Mouse (Mus musculus) neural tube, embryonic 14.5 days (tissue): ENCODE results near the gene Ptpa. TPM values are rescaled to one million over a fixed set of nuclear protein-coding genes. Genes with fewer than 3 reads are reported as not detected.

Experiments
- ATAC-seq: fragments of 200-750 bp; cut with Nextera tagmentation; 2 replicates; pipeline ENCODE4 v1.8.0; 2017; ENCODE audit warnings: low read depth, mild to moderate bottlenecking, moderate TSS enrichment, moderate library complexity
- H3K27ac ChIP-seq: fragments of 300-500 bp; sonication (generic); 2 replicates; pipeline ENCODE4 v1.5.1; 2014; ENCODE audit warnings: low read depth, mild to moderate bottlenecking, control low read depth, low read length, moderate library complexity, mixed read lengths
- H3K27me3 ChIP-seq: fragments of 300-500 bp; sonication (generic); 2 replicates; pipeline ENCODE4 v1.6.1; 2014; ENCODE audit warnings: low read length; ENCODE audit not compliant: control insufficient read depth, insufficient read depth
- H3K36me3 ChIP-seq: fragments of 300-500 bp; sonication (generic); 2 replicates; pipeline ENCODE4 v1.6.1; 2014; ENCODE audit warnings: low read length, mixed read lengths; ENCODE audit not compliant: control insufficient read depth, insufficient read depth
- H3K4me1 ChIP-seq: fragments of 300-500 bp; sonication (generic); 2 replicates; pipeline ENCODE4 v1.6.1; 2014; ENCODE audit warnings: low read length; ENCODE audit not compliant: control insufficient read depth, insufficient read depth
- H3K4me2 ChIP-seq: fragments of 300-500 bp; sonication (generic); 2 replicates; pipeline ENCODE4 v1.6.1; 2014; ENCODE audit warnings: mild to moderate bottlenecking, low read depth, low read length, control low read depth
- H3K4me3 ChIP-seq: fragments of 300-500 bp; sonication (generic); 2 replicates; pipeline ENCODE4 v1.5.1; 2014; ENCODE audit warnings: low read depth, low read length, control low read depth, mixed read lengths
- H3K9ac ChIP-seq: fragments of 300-500 bp; sonication (generic); replicated peaks from 2 replicates; pipeline ENCODE4 v1.6.1; 2014; ENCODE audit warnings: low read depth, mild to moderate bottlenecking, control low read depth, low read length, mixed read lengths
- H3K9me3 ChIP-seq: fragments of 300-500 bp; sonication (generic); 2 replicates; pipeline ENCODE4 v1.6.1; 2016; ENCODE audit warnings: low read length; ENCODE audit not compliant: control insufficient read depth
- WGBS: fragments of 180-500 bp; shearing (Covaris S2); extraction: QIAGEN DNeasy Blood & Tissue Kit; methylation state at CpG from one replicate; pipeline ENCODE4 v1.1.7; 2014; 5-methylcytosine and 5-hydroxymethylcytosine counted together
- polyA plus RNA-seq: library from polyadenylated mRNA; unstranded; fragments of >200 nt; fragmentation: Nextera tagmentation; extraction: Ambion mirVana; gene quantifications from 2 replicates; pipeline ENCODE4 v1.2.1, GENCODE M21; 2014

The Ptpa gene
- polyA plus RNA-seq, 1 experiment from 2014 or later = 70.7 TPM

DNA sequence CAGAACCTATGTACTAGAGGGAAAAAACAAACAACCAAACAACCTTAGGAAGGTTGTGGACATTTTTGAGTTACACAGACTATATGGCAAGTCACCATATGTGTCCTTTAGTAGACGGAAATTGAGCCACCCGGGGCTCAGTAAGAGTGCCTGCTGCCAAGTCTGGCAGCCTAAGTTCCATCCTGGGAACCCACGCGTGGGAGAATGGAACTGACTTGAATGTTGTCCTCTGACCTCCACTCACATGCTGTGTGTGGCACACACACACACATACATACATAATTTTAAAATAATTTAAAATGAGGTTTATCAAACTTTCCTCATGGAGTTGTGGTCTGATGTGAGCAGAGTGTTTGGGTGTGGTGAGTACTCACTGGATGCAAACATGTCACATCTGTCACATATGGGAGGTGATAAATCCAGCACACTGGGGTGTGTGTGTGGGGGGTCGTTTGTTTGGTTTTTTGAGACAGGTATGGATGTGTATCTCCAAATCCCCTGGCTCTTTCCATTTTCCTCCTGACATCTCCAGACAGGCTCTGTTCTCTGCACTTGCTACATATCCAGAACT lies 1.8 kb downstream of the Ptpa start:
- H3K4me3 ChIP-seq = no peak overlapping the region
- peak overlapping the region; percentile 1; the same call in 1 of the 2 replicates for H3K4me2 ChIP-seq
- H3K9ac ChIP-seq = no peak overlapping the region
- no peak overlapping the region for H3K27ac ChIP-seq
- peaks cover 27% of the 10 kb centered on the region for H3K4me1 ChIP-seq
- WGBS = 67% methylated on average over 5 of the region's 5 CpGs
- H3K36me3 ChIP-seq = no peaks in the 10 kb centered on the region
- H3K9me3 ChIP-seq = no peaks in the 10 kb centered on the region
- no peak for ATAC-seq
- no peaks in the 10 kb centered on the region for H3K27me3 ChIP-seq

DNA sequence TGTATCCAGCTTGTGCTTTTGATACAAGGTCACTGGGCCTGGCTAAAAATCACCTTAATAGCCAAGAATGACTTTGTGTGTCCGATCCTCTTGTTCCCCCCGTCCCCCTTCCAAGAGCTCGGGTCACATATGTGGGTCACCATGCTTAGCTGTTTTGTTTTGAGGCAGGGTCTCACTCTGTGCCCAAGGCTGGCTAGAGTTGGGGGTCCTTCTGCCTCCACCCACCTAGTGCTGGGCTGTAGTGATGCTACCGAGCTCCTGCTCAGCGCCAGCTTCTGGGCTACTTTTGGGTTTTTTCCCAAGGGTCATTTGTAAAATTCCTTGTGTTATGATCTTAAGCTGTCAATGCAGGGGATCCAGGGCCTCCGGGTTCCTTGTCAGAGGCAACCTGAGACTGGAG lies 2.4 kb downstream of the Ptpa start:
- WGBS = 69% methylated on average over 6 of the region's 6 CpGs
- Histone ChIP-seq H3K9me3 (no peaks in the 10 kb centered on the region), H3K4me2 (peak overlapping the region; percentile 26; the same call in 1 of the 2 replicates), H3K4me1 (peaks cover 27% of the 10 kb centered on the region), H3K36me3 (no peaks in the 10 kb centered on the region), H3K27ac (no peak overlapping the region), H3K27me3 (no peaks in the 10 kb centered on the region), H3K4me3 (no peak overlapping the region), H3K9ac (no peak overlapping the region)
- no peak for ATAC-seq

DNA sequence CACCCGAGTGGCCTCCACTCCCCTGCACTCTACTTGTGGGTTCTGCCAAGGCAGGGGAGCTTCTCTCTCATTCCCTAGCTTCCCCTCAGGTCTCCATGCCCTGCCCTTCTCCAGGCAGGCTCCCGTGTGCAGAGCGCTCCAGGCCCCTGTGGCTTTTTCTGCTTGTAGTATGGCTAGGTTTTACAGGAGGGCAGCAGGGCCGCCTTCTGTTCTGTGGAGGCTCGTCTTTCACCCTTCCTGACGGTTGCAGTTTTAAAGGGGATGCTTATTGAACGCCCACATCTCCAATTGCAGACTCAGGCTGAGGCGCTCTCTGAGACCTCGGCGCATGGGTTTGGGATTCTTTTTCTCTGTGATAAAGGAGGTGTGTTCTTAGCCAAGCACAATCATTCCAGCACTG lies 3.3 kb downstream of the Ptpa start:
- Histone ChIP-seq H3K4me1 (peaks cover 22% of the 10 kb centered on the region), H3K4me3 (no peak overlapping the region)

DNA sequence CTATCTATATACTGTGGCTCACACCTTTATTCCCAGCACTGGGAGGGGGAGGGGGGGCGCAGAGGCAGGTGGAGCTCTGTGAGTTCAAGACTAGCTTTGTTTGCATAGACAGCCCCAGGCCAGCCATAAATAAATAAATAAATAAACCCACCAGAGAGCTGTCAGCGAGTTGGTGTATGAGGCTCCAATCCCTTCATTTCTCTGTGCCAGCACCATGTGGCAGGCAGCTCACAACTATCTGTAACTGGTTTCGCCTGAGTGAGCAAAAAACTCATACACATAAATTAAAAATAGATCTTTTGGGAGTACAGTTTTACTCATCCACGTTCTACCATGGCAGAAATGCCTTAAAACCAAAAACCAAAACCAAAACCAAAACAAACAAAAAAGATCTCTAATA lies 5.6 kb downstream of the Ptpa start:
- WGBS = 45% methylated on average over 4 of the region's 4 CpGs
- Histone ChIP-seq H3K4me2 (no peak overlapping the region), H3K9ac (no peak overlapping the region), H3K27ac (no peak overlapping the region), H3K27me3 (no peaks in the 10 kb centered on the region), H3K9me3 (no peaks in the 10 kb centered on the region), H3K36me3 (no peaks in the 10 kb centered on the region; the same call in 1 of the 2 replicates), H3K4me3 (no peak overlapping the region), H3K4me1 (peaks cover 17% of the 10 kb centered on the region; the same call in 1 of the 2 replicates)
- peak; percentile 23; the same call in 1 of the 2 replicates for ATAC-seq

More for the DNA sequence above, 3.3 kb downstream of the Ptpa start:
- Histone ChIP-seq H3K4me2 (peak overlapping the region; percentile 6; the same call in 1 of the 2 replicates), H3K36me3 (no peaks in the 10 kb centered on the region), H3K9ac (no peak overlapping the region), H3K27me3 (no peaks in the 10 kb centered on the region), H3K9me3 (no peaks in the 10 kb centered on the region), H3K27ac (peak overlapping the region; percentile 39; the same call in 1 of the 2 replicates)
- no peak for ATAC-seq
- WGBS = 17% methylated on average over 10 of the region's 10 CpGs

DNA sequence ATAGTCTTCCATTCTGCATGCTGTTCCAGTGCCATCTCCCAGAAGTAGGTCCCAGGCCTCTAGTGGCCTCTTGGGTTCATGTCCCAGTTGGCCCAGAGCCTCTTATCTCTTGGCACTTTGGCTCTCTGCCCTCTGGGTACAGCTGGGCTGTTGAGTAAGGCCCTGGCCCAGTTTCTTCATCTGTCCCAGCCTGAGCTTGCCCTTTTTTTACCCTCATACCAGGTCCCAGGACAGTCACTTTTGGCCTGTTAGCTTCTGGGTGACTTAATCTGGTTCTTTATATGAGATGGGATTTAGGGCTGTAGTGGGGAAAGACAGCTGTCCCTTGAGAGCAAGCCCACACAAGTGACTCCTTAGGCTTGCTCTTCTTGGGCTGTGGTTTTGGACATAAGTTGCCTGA lies 13.3 kb downstream of the Ptpa start:
- Histone ChIP-seq H3K4me2 (no peak overlapping the region), H3K4me3 (no peak overlapping the region), H3K4me1 (no peaks in the 10 kb centered on the region), H3K27ac (no peak overlapping the region), H3K27me3 (no peaks in the 10 kb centered on the region), H3K36me3 (peaks cover 55% of the 10 kb centered on the region), H3K9me3 (no peaks in the 10 kb centered on the region), H3K9ac (no peak overlapping the region)
- no peak for ATAC-seq

DNA sequence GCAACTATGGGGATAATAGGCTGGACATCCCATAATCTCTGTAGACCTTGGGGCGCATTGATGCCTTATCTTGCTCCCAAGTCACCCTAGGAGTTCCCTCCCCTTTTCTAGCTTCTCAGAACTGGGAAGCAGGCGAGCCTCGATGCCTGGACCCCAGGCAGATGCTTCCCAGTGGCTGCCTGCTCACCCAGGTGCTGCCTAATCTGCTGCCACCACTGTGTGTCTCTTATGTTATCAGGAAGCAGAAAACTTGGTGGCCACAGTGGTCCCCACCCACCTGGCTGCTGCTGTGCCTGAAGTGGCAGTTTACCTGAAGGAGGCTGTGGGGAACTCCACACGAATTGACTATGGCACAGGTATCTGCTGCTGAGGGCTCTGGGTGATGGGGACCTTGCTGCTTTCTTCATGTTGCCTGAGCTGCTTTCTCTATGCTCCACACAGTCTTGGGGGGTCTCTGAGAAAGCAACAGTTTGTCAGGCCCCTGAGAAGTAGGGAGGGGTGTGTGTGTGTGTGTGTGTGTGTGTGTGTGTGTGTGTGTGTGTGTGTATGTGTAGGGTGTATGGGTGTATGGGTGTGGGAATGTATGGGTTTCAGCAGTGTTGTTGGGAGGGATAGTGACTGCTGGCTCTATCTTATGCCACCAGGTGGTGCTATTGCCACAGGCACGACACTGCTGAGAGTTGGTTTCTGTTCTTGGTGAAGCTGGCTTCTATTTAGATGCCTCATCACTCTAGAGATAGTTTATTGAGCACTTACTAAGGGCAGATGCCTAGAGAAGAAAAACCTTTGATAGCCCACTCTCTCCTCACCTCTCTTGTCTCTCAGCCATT lies 19.7 kb downstream of the Ptpa start:
- peak; percentile 65; the same call in 1 of the 2 replicates for ATAC-seq
- H3K9ac ChIP-seq = no peak overlapping the region
- no peak overlapping the region for H3K4me3 ChIP-seq
- no peaks in the 10 kb centered on the region for H3K27me3 ChIP-seq
- peaks cover 51% of the 10 kb centered on the region for H3K36me3 ChIP-seq
- WGBS = 55% methylated on average over 5 of the region's 5 CpGs
- H3K4me1 ChIP-seq = peaks cover 9% of the 10 kb centered on the region
- no peak overlapping the region for H3K27ac ChIP-seq
- H3K9me3 ChIP-seq = no peaks in the 10 kb centered on the region
- H3K4me2 ChIP-seq = no peak overlapping the region

DNA sequence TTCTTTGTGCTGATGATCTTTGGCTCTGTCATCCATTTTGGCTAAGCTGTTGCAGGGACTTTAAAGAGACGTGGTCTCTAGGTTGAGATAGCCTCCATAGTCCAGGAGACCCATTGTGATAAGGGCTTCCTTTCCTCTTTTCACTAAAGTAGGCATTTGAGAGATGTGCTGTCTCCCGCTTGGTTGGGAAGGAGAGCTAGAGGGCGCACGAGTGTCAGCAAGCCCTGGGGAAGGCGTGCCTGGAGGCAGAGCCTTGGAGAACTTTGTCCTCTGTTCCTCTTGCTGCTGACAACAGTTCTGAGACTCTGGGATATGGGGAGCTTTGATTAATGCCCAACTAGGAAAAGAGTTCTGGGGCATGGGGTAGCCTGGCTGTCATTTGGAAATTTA lies 20.3 kb downstream of the Ptpa start:
- 80% methylated on average over 5 of the region's 5 CpGs for WGBS
- H3K36me3 ChIP-seq = peaks cover 45% of the 10 kb centered on the region

DNA sequence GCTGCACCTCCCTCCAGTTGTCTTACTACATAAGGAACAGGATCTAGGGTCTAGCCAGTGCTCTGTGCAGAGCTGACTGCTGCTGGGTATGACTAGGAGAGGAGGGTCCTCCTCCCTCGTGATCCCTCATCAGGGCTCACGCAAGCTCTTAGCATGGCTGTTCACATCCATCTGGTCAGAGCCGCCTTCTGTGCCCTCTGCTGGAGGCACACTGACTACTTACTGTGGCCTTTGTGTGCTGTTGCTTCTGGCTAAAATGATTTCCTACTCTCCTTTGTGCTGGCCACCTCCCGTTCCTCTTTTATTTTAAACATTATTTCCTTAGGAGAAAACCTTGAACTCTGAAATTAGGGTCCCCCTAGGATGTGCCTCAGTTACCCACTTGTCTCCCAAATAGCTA lies 21.0 kb downstream of the Ptpa start:
- H3K4me1 ChIP-seq = peaks cover 19% of the 10 kb centered on the region
- no peak overlapping the region for H3K9ac ChIP-seq
- H3K4me3 ChIP-seq = no peak overlapping the region
- H3K36me3 ChIP-seq = peaks cover 43% of the 10 kb centered on the region
- no peak overlapping the region for H3K4me2 ChIP-seq
- no peaks in the 10 kb centered on the region for H3K27me3 ChIP-seq
- WGBS = 86% methylated on average over 4 of the region's 4 CpGs
- ATAC-seq = no peak
- H3K27ac ChIP-seq = no peak overlapping the region
- H3K9me3 ChIP-seq = no peaks in the 10 kb centered on the region

More for the DNA sequence above, 20.3 kb downstream of the Ptpa start:
- H3K4me3 ChIP-seq = no peak overlapping the region
- H3K4me2 ChIP-seq = no peak overlapping the region
- no peaks in the 10 kb centered on the region for H3K9me3 ChIP-seq
- peaks cover 13% of the 10 kb centered on the region for H3K4me1 ChIP-seq
- no peak for ATAC-seq
- H3K9ac ChIP-seq = no peak overlapping the region
- no peaks in the 10 kb centered on the region for H3K27me3 ChIP-seq
- no peak overlapping the region for H3K27ac ChIP-seq

DNA sequence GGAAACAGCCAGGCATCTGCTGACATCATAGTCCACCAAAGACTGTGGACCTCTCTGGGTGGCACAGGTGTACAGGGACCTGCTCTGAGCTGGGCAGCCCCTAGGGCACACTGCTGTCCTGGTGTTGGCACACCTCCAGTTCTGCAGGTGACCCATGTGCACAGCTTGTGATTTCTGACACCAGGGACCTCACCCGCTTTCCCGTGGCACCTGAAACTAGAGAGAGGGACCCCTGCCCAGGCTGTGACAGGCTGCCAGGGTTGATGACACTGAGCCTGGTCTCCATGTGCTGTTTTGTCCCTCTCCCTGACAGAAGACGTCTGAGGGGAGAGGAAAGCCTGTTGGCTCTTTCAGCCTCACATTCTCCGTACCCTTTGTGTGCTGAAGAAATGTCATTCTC lies 22.0 kb downstream of the Ptpa start:
- no peak for ATAC-seq
- no peaks in the 10 kb centered on the region for H3K27me3 ChIP-seq
- H3K27ac ChIP-seq = no peak overlapping the region
- 93% methylated on average over 4 of the region's 4 CpGs for WGBS
- H3K36me3 ChIP-seq = peaks cover 36% of the 10 kb centered on the region
- H3K4me2 ChIP-seq = no peak overlapping the region
- peaks cover 29% of the 10 kb centered on the region for H3K4me1 ChIP-seq
- no peak overlapping the region for H3K9ac ChIP-seq
- no peaks in the 10 kb centered on the region for H3K9me3 ChIP-seq
- no peak overlapping the region for H3K4me3 ChIP-seq
